Mouse (Mus musculus) neural tube, embryonic 15.5 days (tissue): ENCODE data around the gene Id1. TPM values are rescaled to one million over a fixed set of nuclear protein-coding genes. Genes with fewer than 3 reads are reported as not detected.

Experiments used
- ATAC-seq: fragments of 200-750 bp; cut with Nextera tagmentation; 2 replicates; pipeline ENCODE4 v1.8.0; 2017; ENCODE audit warnings: mild to moderate bottlenecking, moderate TSS enrichment, moderate library complexity; ENCODE audit not compliant: low FRiP score
- H3K27ac ChIP-seq: fragments of 300-500 bp; sonication (generic); replicated peaks from 2 replicates; pipeline ENCODE4 v1.5.1; 2015; ENCODE audit warnings: mild to moderate bottlenecking, inconsistent platforms
- H3K27me3 ChIP-seq: fragments of 300-500 bp; sonication (generic); replicated peaks from 2 replicates; pipeline ENCODE4 v1.6.1; 2015; ENCODE audit warnings: inconsistent platforms
- H3K36me3 ChIP-seq: fragments of 300-500 bp; sonication (generic); 2 replicates; pipeline ENCODE4 v1.6.1; 2015; ENCODE audit warnings: inconsistent platforms
- H3K4me1 ChIP-seq: fragments of 300-500 bp; sonication (generic); 2 replicates; pipeline ENCODE4 v1.6.1; 2015; ENCODE audit warnings: inconsistent platforms
- H3K4me2 ChIP-seq: fragments of 300-500 bp; sonication (generic); 2 replicates; pipeline ENCODE4 v1.6.1; 2015; ENCODE audit warnings: inconsistent platforms, mild to moderate bottlenecking, moderate library complexity
- H3K4me3 ChIP-seq: fragments of 300-500 bp; sonication (generic); replicated peaks from 2 replicates; pipeline ENCODE4 v1.5.1; 2015; ENCODE audit warnings: mild to moderate bottlenecking, inconsistent platforms
- H3K9ac ChIP-seq: fragments of 300-500 bp; sonication (generic); replicated peaks from 2 replicates; pipeline ENCODE4 v1.6.1; 2015; ENCODE audit warnings: mild to moderate bottlenecking, inconsistent platforms
- H3K9me3 ChIP-seq: fragments of 300-500 bp; sonication (generic); replicated peaks from 2 replicates; pipeline ENCODE4 v1.6.1; 2016; ENCODE audit warnings: inconsistent platforms
- WGBS: fragments of 180-500 bp; shearing (Covaris S2); methylation state at CpG from one replicate; pipeline ENCODE4 v1.1.7; 2015; ENCODE audit warnings: mixed read lengths; 5-methylcytosine and 5-hydroxymethylcytosine counted together
- polyA plus RNA-seq: library from polyadenylated mRNA; unstranded; fragments of >200 nt; fragmentation: Nextera tagmentation; extraction: Ambion mirVana; gene quantifications from 2 replicates; pipeline ENCODE4 v1.2.1, GENCODE M21; 2015

Gene Id1
- polyA plus RNA-seq, 1 experiment from 2014 or later: 59.1 TPM

DNA sequence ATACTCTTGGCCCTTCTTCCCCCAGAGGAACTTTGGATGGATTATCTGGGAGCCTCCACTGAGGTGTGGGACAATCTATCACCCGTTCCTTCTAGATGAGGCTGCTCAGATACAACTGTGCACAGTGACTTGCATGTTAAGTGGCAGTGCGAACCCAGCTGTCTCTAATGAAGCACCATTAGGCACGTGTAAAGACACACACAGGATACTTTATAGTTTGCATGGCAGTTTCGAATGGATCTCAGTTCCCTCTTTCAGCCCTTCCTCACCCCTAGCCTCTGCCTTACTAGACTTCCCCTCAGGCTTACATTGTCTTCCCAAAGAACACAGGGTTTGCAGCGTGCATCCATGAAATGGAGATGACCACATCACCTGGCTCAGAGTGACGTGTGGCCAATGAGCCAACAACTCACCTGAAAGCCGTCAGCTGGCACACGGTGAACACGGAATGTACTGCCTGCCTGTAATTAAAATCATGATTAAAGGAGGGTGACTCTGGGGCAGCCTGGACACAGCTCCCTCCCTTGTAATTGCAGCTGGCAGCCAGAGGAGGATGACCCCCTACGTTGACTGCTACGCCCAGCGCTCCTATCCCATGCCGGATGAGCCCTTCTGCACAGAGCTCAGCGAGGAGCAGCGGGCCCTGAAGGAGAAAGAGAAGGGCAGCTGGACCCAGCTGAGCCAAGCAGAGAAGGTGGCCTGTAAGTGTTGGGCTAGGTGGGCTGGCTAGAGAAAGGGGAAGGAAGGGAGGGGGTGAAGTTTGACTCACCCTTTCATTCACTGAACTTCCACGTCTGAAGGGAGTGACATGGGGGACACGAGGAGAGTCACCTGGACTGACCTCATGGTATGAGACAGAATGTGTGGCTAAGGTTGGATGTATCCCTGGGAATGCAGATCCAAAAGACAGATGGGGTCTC is 20.7 kb downstream of the Id1 start:
- H3K36me3 ChIP-seq: no peaks in the 10 kb centered on the region
- no peak overlapping the region for H3K9ac ChIP-seq
- no peak overlapping the region for H3K4me3 ChIP-seq
- no peaks in the 10 kb centered on the region for H3K9me3 ChIP-seq
- H3K27ac ChIP-seq: no peak overlapping the region
- no peak overlapping the region for H3K4me2 ChIP-seq
- 0 out of 2 replicates have a peak, but pooled peaks cover 8% of the 10 kb centered on the region for H3K27me3 ChIP-seq
- peaks cover 15% of the 10 kb centered on the region for H3K4me1 ChIP-seq
- WGBS: 54% methylated on average over 17 of the region's 17 CpGs
- ATAC-seq: no peak

DNA sequence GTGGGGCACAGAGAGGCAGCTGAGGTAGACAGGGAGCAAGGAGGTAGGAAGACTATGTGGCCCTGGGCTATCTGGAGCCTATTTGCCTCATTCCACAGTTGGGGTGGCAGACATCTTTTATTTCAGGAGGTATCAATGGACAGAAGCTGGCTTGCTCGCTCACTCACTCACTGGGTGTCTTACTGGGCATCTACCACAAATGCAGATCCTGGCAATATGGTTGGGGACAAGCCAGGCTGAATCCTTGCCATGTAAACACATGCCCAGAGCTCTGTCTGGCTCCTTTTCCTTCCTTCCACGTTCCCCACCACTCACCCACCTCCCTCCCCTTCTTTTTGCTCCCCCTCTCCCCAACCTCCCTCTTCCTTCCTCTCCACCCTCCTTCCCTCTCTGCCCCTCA is 21.4 kb downstream of the Id1 start:
- no peaks in the 10 kb centered on the region for H3K9me3 ChIP-seq
- no peak overlapping the region for H3K9ac ChIP-seq
- H3K4me1 ChIP-seq: peaks cover 15% of the 10 kb centered on the region
- H3K27me3 ChIP-seq: 0 out of 2 replicates have a peak, but pooled peaks cover 8% of the 10 kb centered on the region
- H3K4me2 ChIP-seq: no peak overlapping the region
- no peak overlapping the region for H3K4me3 ChIP-seq
- H3K27ac ChIP-seq: no peak overlapping the region
- no peaks in the 10 kb centered on the region for H3K36me3 ChIP-seq
- WGBS: 40% methylated on average over 2 of the region's 2 CpGs
- no peak for ATAC-seq

DNA sequence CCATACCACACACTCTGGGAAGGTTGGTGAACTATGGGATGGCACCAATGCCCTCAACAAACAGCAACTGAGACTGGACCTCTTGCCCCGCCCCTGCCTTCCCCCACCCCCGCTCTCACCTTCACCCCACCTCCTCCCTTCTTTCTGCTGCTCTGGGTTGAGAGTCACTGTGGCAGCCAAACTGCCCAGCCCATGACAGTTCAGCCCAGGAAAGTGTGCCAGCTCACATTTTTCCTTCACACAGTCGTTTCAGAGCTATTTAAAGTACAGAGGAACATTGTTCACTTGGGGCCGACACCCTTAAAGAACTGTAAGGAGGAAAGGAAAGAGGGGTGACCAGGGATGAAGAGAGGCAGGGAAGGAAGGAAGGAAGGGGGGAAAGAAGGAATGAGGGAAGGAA is 22.3 kb downstream of the Id1 start:
- Histone ChIP-seq H3K36me3 (no peaks in the 10 kb centered on the region), H3K27ac (no peak overlapping the region), H3K4me2 (no peak overlapping the region), H3K9me3 (no peaks in the 10 kb centered on the region), H3K4me3 (no peak overlapping the region), H3K27me3 (0 out of 2 replicates have a peak, but pooled peaks cover 8% of the 10 kb centered on the region), H3K9ac (no peak overlapping the region), H3K4me1 (peaks cover 15% of the 10 kb centered on the region)
- 58% methylated on average over 4 of the region's 4 CpGs for WGBS
- no peak for ATAC-seq

DNA sequence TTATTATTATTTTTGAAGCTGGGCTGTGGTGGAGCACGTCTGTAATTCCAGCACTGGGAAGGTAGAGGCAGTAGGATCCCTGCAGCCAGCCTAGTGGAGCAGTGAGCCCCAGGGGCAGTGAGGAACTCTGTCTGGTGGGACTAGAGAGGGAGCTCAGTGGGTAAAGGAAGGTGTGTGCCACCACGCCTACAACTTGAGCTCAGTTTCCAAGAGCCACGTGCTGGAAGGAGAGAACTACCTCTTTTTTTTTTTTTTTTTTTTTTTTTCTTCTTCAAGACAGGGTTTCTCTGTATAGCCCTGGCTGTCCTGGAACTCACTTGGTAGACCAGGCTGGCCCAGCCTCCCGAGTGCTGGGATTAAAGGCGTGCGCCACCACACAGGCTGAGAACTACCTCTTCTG is 27.3 kb downstream of the Id1 start:
- Histone ChIP-seq H3K27me3 (no peaks in the 10 kb centered on the region), H3K36me3 (no peaks in the 10 kb centered on the region), H3K9me3 (no peaks in the 10 kb centered on the region), H3K27ac (no peak overlapping the region), H3K4me2 (no peak overlapping the region), H3K4me3 (no peak overlapping the region), H3K9ac (no peak overlapping the region), H3K4me1 (peaks cover 15% of the 10 kb centered on the region)
- ATAC-seq: no peak
- WGBS: 82% methylated on average over 6 of the region's 6 CpGs

DNA sequence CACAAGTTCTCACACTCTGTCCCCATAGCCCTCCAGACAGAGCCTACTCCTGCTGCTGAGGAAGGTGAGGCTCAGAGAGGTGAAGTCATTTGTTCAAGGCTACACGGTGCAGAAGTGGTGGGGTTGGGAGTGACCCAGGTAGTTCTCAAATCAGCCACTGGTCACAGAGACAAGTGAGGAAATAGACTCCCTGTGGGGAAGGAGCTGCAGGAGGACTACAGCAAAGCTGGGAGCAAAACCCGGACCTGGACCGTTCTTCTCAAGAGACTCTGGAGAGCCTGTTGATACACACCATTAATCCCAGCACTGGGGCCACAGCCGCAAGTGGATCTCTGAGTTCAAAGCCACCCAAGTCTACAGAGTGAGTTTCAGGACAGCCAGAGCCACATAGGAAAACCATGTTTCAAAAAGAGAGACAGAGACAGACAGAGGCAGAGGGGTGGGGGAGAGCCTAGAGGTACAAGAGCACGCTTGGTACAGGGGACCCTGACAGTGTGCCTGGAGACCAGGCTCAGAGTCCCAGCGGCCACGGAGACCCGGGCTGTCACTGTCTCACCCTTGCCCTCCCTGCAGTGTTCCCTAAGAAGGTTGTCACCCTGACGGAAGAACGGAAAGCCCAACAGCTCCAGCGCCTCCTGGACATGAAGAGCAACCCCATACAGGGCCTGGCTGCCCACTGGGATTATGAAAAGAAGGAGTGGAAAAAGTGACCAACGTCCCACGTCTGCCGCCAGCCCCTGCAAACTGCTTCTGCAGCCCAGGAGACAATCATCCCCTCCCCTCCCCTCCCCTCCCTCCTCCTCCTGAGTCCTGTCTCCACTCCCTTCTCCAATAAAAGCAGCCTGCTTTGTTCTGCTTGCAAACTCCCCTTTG is 28.4 kb downstream of the Id1 start:
- no peaks in the 10 kb centered on the region for H3K27me3 ChIP-seq
- no peak overlapping the region for H3K4me3 ChIP-seq
- H3K4me1 ChIP-seq: peaks cover 15% of the 10 kb centered on the region
- no peaks in the 10 kb centered on the region for H3K36me3 ChIP-seq
- H3K27ac ChIP-seq: no peak overlapping the region
- peak overlapping the region; percentile 43 for H3K4me2 ChIP-seq
- 6% methylated on average over 14 of the region's 14 CpGs for WGBS
- H3K9ac ChIP-seq: no peak overlapping the region
- no peaks in the 10 kb centered on the region for H3K9me3 ChIP-seq
- peak; percentile 34; the same call in 1 of the 2 replicates for ATAC-seq

DNA sequence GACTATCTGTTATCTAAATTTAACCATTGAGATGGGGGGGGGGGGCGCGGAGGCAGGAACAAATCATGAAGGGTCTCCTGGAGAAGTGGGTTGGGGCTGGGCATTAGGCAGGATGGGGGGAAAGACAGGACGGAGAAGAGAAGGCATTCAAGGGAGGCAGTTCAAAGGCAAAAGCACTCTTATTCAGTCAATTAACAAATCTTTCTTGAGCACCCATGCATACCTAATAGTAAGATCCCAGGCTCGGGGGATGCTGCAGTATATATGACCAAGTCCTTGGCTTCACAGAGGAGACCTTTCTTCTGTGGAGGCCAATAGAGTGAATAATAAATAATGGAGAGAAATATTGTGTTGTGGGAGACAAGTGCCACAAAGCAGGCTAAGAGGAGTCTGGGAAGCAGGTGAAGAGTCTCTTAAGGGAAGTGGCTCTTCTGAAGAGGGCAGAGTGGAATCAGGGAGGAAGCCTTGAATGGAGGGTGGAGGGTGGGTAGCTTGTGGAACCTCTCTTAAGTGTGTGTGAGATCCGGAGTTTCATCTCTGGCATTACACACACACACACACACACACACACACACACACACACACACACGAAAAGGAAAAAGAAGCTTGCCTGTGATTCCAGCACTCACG is 29.1 kb downstream of the Id1 start:
- Histone ChIP-seq H3K9me3 (no peaks in the 10 kb centered on the region), H3K27me3 (no peaks in the 10 kb centered on the region), H3K27ac (no peak overlapping the region), H3K4me3 (no peak overlapping the region), H3K36me3 (no peaks in the 10 kb centered on the region), H3K9ac (no peak overlapping the region), H3K4me2 (peak overlapping the region; percentile 43), H3K4me1 (peaks cover 15% of the 10 kb centered on the region)
- WGBS: 14% methylated on average over 6 of the region's 7 CpGs
- ATAC-seq: no peak

DNA sequence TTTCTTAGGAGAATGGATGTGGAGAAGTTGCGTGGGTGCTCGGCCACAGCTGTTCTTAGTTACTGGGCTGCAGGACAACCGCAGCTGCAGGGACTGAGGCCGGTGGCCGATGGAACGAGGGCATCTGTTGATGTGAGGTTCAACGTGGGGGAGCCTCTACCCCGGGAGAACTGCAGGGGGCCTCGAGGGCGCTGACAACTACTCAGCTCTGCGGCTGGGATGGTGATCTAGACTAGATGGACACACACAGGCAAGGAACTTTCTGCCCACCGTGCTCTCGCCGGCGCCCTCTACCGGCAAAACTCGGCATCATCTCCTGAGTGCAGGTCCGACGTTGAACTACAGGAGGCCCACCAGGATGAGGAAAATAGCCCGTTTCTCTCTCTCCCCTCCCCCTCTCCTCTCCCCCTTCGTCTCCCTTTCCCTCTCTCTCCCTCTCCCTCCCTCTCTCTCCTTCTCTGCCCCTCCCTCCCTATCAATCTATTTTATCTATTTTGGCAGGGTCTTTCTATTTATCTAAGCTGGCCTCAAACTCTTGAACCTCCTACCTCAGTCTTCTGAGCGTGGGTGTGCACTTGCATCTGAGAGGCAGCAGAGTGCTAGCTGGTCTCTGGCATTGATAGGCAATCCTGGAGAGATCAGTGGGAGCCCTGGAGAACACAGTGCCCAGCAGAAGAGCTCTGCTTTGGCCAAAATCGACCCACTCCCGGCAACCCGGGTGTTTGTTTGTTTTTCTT is 30.5 kb downstream of the Id1 start:
- no peak overlapping the region for H3K9ac ChIP-seq
- no peak overlapping the region for H3K27ac ChIP-seq
- 21% methylated on average over 25 of the region's 25 CpGs for WGBS
- no peaks in the 10 kb centered on the region for H3K27me3 ChIP-seq
- ATAC-seq: peak; percentile 32; the same call in 1 of the 2 replicates
- H3K4me1 ChIP-seq: peaks cover 15% of the 10 kb centered on the region
- H3K4me3 ChIP-seq: no peak overlapping the region
- no peak overlapping the region for H3K4me2 ChIP-seq
- no peaks in the 10 kb centered on the region for H3K9me3 ChIP-seq
- no peaks in the 10 kb centered on the region for H3K36me3 ChIP-seq

DNA sequence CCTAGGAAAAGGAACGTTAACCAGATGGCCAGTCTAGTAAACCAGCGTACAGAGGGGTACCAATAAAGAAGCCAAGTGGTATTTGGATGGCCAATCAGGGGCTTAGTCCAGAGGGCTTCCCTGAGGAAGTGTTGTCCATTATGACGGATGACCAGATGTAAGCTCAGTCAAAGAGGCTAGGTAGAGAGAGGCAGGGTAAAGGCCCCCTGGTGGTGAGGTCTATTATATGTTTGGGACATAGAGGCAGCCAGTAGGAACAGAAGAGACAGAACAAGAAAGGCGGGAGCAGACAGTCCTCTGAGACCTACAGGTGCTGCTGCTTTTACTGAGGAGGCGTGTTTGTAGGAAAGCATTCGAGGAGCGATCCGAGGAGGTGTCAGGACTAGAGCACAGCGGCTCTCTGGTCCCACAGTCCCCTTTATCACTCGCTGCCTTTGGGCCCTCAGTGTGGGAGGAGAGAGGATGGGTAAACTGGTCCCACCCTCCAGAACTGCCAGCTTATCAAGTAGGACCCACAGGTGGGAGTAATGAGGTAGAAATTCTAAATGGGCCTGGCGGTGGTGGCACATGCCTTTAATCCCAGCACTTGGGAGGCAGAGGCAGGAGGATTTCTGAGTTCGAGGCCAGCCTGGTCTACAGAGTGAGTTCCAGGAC is 31.7 kb downstream of the Id1 start:
- ATAC-seq: no peak
- 56% methylated on average over 12 of the region's 12 CpGs for WGBS
- Histone ChIP-seq H3K27me3 (no peaks in the 10 kb centered on the region), H3K4me1 (peaks cover 15% of the 10 kb centered on the region), H3K4me2 (no peak overlapping the region), H3K36me3 (no peaks in the 10 kb centered on the region), H3K9me3 (no peaks in the 10 kb centered on the region), H3K27ac (no peak overlapping the region), H3K4me3 (no peak overlapping the region), H3K9ac (no peak overlapping the region)

DNA sequence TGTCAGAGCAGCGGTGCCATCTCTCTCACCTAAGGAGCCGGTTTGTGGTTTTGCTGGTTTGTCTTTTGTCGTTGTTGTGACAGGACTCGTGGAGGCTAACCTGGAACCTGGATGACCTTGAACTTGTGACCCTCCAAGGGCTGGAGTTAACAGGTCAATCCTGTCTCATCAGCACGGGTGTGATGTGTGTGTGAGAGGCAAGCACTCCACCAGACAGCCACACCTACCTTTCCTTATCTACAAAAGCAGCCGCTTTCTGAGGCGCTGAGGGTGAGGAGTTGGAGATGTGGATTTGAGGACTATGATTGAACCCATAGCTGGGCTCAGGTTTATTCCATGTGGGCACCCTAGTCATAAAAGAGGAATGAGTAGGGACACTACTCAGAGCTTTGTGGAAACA is 33.6 kb downstream of the Id1 start:
- H3K27ac ChIP-seq: no peak overlapping the region
- peaks cover 7% of the 10 kb centered on the region for H3K4me1 ChIP-seq
- ATAC-seq: no peak
- no peaks in the 10 kb centered on the region for H3K9me3 ChIP-seq
- H3K4me2 ChIP-seq: no peak overlapping the region
- no peaks in the 10 kb centered on the region for H3K27me3 ChIP-seq
- H3K9ac ChIP-seq: no peak overlapping the region
- H3K36me3 ChIP-seq: no peaks in the 10 kb centered on the region
- H3K4me3 ChIP-seq: no peak overlapping the region
- WGBS: 88% methylated on average over 7 of the region's 7 CpGs

DNA sequence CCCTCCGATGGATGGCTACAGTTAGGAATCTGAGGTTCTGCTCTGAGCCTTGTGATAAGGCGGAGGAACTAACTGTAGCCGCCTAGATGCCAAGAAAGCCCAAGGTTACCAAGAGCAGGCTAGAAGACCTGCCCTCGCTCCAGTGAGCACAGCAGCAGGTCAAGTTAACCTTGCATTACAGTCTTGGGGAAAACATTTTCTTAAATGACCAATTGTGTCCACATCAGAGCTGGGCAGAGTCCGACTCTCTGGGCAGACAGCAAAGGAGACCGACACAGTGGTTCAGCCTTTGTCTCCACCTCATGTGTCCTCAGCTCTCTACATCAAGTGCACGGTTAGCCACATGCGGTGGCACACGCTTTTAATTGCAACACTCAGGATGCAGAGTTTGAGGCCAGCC is 35.5 kb downstream of the Id1 start:
- WGBS: 93% methylated on average over 9 of the region's 9 CpGs
- Histone ChIP-seq H3K9ac (no peak overlapping the region), H3K4me3 (no peak overlapping the region)

More for the DNA sequence above, 35.5 kb downstream of the Id1 start:
- H3K4me1 ChIP-seq: no peaks in the 10 kb centered on the region; the same call in 1 of the 2 replicates
- H3K4me2 ChIP-seq: no peak overlapping the region
- no peaks in the 10 kb centered on the region for H3K9me3 ChIP-seq
- no peak overlapping the region for H3K27ac ChIP-seq
- no peak for ATAC-seq
- H3K27me3 ChIP-seq: no peaks in the 10 kb centered on the region
- no peaks in the 10 kb centered on the region for H3K36me3 ChIP-seq
